Mouse (Mus musculus): ENCODE measurements at regions not wholly inside any gene's neighbourhood (a gene's known extent, or its start where the extent isn't known, plus 50 kb on each side); places are given as distances from the start of the nearest gene placed in this dataset.
A peak's percentile ranks its signal among the peaks of the same experiment; 100 is the strongest.

DNA sequence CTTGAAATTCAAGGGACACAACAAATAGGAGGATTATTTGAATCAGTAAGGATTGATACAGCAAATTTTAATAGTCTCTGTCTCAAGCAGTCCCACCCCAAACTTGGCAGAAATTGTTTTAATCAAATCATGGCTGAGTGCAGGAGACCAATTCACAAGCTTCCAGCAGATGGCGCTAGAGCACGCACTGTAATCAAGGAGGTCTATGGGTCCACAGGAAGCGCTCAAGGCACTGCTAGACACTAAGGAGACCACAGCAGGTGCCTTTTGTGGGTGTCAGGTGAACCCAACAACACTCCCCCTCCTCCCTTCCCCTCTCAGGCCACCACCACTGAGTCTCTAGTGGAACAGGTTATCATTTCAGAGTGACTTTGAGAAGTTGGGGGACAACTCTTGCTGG is 115.4 kb downstream of the Sec23ip start:
- TF ChIP-seq POLR2A (IDR thresholded peaks at IDR 0.05; ENCODE audit: borderline replicate concordance, extremely low read depth, insufficient read depth, insufficient read length, poor library complexity, severe bottlenecking), result no peak
- peak; percentile 93 for TF ChIP-seq CTCF (IDR thresholded peaks at IDR 0.05; ENCODE audit: borderline replicate concordance, extremely low read depth, insufficient read depth, insufficient read length)
